Mouse (Mus musculus): ENCODE data around the gene Esp3.
"Not testable (repeated sequence)": the region's sequence is repeated elsewhere in the genome, so short reads cannot be mapped to it uniquely, and the experiment has no call there.

DNA sequence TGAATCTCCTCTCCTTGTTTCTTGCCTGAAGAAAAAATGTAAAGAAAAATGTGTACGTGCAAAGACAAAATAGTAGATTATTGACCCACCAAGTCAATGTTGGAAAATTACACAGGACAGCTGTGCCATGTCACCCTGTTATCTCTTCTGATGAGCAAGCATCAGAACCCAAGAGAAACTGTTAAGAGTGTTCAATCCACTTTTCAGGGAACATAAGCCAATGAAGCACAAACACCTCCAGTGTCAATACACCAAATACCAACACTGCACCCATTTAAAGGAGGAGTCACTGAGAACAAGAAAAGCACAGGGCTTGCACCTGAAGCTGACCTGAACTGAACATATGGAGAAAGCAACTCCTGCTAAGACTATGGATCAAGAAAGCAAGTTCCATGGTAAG, at the start of gene Esp3:
- TF ChIP-seq CTCF (IDR thresholded peaks at IDR 0.05; ENCODE audit: low read depth, low read length); POLR2A (IDR thresholded peaks at IDR 0.05; ENCODE audit: borderline replicate concordance, low read depth, low read length): not testable (repeated sequence)

Measured in bone marrow macrophage, adult 2 months (primary cell).